Mouse (Mus musculus) liver, embryonic 18 days (tissue): ENCODE data around the gene Gprc5a. TPM values are rescaled to one million over a fixed set of nuclear protein-coding genes. Genes with fewer than 3 reads are reported as not detected.

Experiments
- polyA plus RNA-seq: library from polyadenylated mRNA; depleted of rRNA; stranded (reverse); fragments of >200 nt; gene quantifications from 2 replicates; pipeline ENCODE4 v1.2.3, GENCODE M21; 2012; rRNA removed

Gene Gprc5a
- 0.07 and 0.08 TPM in 2 replicates for polyA plus RNA-seq

GRCm38 (mm10) chr6:135065236-135065957 lies at the start of gene Gprc5a:
Gene Gprc5a (plus strand): TSS chr6:135065651.

GRCm38 (mm10) chr6:135118183-135118582 lies 52.7 kb downstream of the Gprc5a start, which contains the start of gene Gprc5d:
Gene Gprc5d (minus strand): TSS chr6:135118283.

Other genes starting within 250 kb of the Gprc5a start
- gene Crebl2, start 235.5 kb upstream of the Gprc5a start, polyA plus RNA-seq = 8.6 and 9.9 TPM in 2 replicates
- gene Gpr19, start 167.1 kb upstream of the Gprc5a start, polyA plus RNA-seq = 3.8 and 3.9 TPM in 2 replicates
- gene Cdkn1b, start 145.2 kb upstream of the Gprc5a start, polyA plus RNA-seq = 13.0 and 15.1 TPM in 2 replicates
- 1.3 and 1.4 TPM in 2 replicates for gene Apold1, start 83.9 kb upstream of the Gprc5a start, polyA plus RNA-seq
- 36.8 and 39.5 TPM in 2 replicates for gene Ddx47, start 54.0 kb upstream of the Gprc5a start, polyA plus RNA-seq
- 0.13 and 0.28 TPM in 2 replicates for gene Gprc5d, start 52.6 kb downstream of the Gprc5a start, polyA plus RNA-seq
- gene Fam234b, start 132.3 kb downstream of the Gprc5a start, polyA plus RNA-seq = 12.3 and 13.2 TPM in 2 replicates
- 151 and 159 TPM in 2 replicates for gene Hebp1, start 132.4 kb downstream of the Gprc5a start, polyA plus RNA-seq
- gene Gsg1, start 188.7 kb downstream of the Gprc5a start, polyA plus RNA-seq = 0.12 and 0.19 TPM in 2 replicates
- 0.02 TPM in 1 of 2 replicates, not detected in the other for gene Pbp2, start 244.8 kb downstream of the Gprc5a start, polyA plus RNA-seq